Mouse (Mus musculus): Measurements from ENCODE around the gene Grm6.

The Grm6 gene

DNA sequence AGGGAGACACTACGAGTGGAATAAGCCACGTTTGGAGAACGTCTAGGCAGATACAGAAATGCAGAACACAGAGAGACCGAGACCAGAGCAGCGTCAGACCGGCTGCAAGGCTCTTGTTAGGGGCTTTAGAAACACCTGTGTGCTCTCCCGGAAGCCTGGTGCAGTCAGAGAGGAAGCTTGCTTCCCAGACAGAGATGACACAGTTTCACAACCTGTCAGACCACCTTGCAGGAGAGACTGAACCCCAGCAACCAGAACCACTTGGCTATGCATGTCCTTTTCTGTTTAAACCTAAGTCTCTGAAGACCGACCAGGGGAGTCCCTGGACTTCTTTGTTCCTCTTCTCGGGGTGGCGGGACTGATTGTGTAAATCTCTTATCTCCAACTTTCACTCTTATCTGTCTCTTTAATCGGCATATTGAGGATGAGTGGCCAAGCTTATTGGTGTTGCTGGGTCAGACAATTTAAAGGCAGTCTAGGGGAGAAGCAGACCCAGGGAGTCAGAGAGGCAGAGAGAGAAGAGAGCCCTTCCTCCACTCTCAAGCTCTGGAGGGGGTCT lies at the start of gene Grm6:
Grm6 (plus strand) TSS at position 509 of the 559 bp plus-strand sequence.
- DNase-seq, result no peak

DNA sequence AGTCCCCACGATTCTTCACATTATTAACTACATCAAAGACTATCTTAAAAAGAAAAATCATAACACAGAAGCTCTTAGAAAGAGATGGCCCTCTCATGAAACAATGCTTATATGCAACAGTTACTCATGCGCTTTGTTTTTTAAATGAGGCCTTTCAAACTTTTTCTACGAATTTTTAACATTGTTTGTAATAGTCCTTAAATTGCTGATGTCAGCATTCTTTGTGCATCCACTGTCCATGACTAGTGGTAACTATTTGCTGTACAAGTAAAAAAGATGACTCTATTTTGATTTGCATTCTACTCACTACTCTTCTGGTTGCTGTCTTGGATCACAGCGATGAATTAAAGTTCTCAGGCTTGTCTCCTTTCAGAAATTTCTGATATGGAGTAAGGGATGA lies 36.3 kb upstream of the Grm6 start:
- DNase-seq, result no peak

DNA sequence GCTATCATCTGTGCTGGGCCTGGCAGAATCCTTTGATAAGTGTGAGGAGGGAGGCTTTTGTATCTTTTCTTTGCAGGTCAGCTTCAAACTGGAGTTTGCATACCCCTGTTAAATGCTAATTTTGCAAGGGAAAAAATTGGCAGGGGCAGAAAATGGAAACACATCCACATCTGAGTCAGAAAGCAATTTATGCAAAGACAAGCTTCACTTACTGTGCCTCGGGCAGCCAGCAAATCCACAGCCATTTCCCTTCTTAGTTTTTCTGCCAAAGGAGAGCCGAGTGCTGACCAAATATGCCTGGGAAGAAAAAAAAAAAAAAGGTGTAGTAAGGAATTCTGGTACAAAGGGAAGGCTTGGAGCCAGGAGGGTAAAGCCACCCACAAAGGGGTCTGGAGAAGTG lies 24.3 kb upstream of the Grm6 start:
- no peak for DNase-seq

DNA sequence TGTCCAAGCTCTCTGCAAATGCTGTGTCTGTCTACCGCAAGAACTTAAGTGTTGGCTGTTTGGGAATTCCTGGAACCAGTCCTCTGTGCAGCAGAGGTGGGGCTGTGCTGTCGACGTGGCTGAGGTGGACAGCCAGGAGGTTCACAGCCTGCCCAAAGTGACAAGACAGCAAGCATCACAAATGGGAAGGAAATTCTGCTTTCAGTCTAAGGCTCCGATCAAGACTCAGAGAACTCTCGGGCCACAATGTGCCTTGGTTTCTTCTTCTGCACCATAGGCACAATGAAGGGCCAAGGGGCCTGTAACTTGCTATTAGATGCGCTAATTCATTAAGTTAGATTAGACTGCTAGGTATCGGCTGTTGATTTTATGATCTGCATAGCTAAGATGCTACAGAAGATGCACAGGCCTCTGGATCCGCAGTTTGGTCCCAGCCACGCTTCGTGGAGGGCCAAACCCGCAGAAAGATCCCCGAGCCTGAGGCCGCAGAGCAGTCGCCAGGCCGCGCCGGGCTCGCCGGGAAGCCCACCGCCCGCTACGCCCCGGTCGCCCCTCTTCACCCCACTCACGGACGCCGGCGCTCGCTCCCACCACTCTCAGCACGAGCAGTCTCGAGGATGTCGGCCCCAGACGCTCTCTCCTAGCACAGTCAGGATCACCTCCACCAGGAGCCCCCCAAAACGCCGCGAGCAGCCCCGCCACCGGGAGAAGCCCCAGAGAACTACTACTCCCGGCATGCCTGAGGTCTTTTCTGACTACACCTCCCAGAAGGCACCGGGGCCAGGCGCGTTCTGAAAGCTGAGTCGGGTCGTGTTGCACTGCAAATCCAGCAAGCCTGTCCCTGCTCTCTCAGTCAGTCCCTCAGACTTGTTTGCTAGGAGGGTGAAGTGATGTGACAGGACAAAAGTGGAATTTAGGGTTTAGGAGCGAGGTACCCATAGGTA lies 23.2 kb upstream of the Grm6 start, which contains the start of gene Zfp354c:
Zfp354c (minus strand) TSS at position 715 of the 944 bp plus-strand sequence.
- DNase-seq, result peak; percentile 88

DNA sequence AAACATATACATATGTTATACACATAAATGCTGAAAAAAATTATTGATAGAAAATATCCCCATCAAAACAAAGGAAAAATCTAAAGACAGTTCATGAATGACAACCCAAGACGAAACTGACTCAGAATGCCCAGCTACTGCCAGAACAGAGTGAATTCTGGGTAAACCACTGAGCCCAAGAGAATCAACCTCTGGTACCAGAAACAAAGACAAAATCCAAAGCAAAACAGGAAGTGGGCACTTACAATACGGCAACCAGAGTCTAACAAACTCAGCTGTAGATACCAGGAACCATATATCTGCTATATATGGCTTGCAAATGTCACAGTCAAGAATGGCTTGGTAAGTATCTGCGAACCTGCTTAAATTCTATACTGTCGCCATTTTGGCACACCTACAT lies 14.8 kb upstream of the Grm6 start:
- DNase-seq, result no peak

DNA sequence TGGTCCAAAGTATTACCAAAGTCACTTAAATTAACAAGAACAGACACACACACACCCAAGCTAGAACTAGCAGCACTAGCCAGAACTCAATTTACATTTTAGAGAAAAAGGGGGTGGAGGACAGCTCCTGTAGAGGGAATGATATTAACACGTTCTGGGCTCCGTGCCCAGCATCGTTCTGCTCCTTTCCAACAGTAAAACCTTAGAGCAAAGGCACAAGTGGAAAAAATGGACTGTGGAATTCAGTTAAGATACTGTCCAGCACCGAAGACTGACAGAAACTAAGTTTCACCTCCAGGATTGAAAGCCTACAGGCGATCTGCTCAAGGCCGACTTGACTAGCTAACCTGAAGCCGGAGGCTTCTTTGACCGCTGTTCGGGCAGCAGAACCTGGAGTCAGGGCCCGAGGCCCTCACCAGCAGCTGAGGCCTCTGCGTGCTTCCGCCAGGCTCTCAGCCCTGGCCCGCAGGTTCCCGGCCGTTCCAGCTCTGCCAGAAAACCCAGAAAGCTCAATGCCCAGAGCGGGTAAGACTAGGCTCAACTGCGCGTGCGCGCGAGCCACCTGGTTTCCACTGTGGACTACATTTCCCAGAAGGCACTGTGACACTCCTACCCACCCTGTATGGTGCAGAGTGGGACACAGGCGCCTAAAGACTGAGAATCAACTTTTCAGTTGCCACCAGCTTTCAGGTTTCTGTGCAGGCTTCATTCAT lies 9.3 kb upstream of the Grm6 start, which contains the start of gene Zfp879:
Zfp879 (minus strand) TSS at position 530 of the 713 bp plus-strand sequence.
- peak; percentile 92 for DNase-seq

DNA sequence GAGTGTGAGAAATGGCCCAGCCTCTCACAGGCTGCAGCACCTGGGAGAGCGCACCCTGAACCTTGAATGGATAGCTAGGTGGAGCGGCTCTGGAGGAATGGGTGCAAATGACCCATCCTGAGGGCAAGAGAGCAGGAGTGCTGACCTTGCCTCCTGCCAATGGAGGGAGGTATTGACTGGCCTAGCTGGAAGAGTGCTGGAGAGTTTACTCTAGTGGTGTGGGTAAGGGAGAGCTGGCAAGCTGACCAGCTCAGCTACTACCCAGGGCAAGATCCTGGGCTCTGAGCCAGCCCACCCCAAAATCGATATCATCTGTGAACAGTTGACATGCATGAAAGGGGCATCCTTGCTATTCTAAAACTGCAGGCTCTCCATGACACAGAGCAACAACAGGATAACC lies 4.5 kb upstream of the Grm6 start:
- no peak for DNase-seq

DNA sequence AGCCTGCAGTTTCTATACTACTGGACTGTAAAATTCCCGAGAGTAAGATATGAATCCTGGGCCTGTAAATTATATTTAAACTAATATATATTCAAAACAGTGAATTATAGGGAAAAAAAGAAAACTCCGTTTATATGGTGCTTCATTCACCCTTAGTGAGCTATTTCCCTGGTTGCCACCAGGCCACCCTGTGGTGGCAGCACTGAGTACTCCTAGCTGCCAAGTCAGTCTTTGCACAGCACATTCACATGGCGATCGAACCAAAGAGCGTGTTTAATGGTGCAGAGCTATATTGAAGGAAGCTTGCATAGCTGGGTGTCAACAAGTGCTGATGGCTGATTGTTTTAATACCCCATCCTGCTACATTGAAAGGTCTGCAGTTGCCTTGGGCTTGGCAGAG lies 3.4 kb upstream of the Grm6 start:
- DNase-seq, result no peak

DNA sequence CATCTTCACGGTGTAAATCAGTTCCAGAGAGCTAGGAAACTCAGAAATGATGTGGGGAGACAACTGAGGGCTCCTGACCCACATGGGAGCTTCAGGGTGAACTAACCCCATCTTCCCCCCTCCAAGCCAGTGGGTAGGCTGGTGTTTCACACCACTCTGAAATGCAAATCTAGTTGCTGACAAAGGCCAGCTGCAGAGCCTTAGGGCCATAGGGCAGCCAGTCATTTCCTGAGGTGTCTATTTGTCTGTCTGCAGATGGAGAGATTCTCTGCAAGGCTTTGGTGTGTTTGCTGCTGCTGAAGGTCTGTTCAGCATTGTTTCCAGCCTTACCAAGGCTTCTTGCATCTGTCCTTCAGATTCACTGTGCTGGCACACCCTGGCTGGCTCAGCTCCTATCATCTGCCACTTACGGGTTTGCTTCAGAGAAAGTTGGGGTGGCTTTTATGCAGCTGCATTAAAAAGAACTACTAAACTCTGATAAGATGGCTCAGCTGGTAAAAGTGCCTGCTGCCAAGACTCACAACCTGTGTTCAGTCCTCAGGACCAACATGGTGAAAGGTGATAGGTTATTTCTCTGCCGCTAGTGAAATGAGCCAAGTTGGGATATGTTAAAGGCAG lies 1.9 kb upstream of the Grm6 start:
- DNase-seq, result no peak

DNA sequence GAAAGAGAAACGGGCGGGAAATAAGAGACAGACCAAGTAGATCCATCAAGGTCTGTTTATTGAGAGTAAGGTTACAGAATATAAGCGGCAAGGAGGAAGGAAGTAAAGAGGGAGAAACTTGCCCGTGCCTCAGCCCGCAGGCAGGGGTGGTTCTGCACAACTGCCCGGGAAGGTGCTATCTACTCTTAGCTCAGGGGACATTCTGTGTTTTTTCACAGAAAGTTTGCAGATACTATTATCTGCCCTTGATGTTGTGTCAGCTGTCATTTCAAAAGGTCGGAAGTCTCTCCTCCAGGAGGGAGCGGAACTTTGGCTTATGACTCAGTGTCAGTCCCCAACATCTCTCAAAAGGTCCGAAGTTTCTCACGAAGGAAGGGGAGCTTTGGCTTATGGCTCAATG lies 1.2 kb upstream of the Grm6 start:
- DNase-seq, result no peak

DNA sequence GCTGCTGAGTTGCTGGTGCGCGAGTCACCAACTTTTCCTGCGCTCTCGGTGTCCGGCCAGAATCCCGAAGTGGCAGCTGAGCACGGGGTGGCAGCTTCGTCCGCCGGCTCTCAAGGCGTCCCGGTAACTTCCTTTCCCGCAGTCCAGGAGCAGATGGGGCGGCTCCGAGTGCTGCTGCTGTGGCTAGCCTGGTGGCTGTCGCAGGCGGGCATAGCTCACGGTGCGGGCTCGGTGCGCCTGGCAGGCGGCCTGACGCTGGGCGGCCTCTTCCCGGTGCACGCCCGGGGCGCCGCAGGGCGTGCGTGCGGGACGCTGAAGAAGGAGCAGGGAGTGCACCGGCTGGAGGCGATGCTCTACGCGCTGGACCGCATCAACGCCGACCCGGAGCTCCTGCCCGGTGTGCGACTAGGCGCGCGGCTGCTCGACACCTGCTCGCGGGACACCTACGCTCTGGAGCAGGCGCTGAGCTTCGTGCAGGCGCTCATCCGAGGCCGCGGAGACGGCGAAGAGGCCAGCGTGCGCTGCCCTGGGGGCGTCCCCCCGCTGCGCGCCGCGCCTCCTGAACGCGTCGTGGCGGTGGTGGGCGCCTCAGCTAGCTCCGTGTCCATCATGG lies 610 bp downstream of the Grm6 start:
- DNase-seq, result peak; percentile 16

DNA sequence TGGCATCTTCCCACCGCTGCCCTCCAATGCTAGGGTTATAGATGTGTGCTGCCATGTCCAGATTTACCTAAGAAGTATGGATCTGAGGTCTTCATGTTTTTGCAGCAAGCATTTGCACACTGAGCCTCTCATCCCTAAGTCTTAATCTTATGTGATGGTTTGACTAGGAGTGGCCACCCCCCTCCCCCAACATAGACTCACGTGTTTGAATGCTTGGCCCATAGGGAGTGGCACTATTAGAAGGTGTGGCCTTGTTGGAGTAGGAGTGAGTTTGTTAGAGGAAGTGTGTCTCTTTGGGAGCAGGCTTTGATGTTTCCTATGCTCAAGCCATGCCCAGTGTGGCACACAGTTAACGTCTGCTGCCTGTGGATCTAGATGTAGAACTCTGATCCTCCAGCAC lies 28.2 kb downstream of the Grm6 start:
- DNase-seq, result no peak

DNA sequence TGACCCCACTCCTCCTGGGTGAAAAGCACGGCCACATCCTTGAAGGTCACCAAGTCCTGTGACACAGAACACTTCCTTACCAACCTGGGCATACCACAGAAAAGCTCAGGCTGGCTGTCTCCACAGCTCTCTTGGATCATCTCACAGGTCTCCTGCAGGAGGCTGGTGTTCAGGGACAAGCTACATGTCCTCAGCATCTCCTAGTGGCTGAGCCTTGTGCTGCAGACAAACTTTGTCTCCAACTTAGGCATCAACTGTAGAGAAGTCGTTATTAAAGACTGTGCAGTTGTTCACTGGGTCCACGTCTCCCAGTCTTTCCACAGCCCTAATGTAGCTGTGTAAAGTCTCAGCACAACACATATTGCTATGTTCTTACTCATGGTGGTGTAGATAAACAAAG lies 33.3 kb downstream of the Grm6 start:
- no peak for DNase-seq

DNA sequence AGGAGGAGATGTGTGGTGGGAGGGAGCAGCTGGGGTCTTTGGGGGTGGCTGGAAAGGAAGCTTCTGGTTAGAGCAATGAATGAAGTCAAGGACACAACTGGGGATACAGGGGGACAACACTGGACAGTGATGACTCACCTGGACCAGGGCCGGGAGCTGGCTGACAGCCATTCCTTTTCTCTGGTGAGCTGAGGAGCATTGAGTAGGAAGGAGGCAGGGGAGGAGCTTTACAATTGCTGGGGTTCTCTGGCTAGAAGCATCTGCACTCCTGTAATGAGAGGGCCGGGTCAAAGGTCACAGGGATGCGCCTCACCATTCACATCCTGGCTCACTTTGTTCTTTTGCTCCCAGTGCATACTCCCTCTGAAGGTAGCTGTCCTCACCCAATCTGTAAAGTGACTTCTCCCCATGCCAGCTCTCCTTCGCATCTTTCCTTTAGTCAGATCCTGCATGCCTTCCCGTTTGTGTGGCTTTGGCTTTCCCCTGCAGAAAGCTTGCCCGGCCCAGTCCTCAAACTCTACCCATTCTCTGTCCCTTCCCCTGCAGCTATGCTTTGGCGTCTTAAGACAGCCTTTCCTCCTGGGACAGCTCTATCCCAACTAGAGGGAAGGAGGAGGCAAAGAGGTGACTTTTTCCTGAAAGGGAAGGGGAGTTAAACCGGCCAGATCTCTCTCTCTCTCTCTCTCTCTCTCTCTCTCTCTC lies 35.9 kb downstream of the Grm6 start:
- DNase-seq, result no peak

DNA sequence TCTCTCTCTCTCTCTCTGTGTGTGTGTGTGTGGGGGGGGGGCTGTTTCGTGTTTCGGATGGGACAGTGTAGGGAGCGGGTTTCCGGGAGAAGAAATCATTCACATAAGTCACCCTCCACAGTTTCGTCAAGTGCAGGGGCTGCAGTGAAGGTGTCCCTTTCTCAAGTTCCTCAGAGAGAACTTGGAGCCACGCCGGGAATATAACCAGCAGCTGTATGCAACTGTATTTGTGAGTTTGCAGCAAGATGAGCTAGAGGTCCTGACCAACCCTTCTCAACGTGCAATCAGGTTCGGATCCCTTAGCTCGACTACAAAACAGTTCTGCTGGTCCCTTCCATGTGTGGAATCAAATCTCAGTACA lies 36.4 kb downstream of the Grm6 start:
- DNase-seq, result no peak

DNA sequence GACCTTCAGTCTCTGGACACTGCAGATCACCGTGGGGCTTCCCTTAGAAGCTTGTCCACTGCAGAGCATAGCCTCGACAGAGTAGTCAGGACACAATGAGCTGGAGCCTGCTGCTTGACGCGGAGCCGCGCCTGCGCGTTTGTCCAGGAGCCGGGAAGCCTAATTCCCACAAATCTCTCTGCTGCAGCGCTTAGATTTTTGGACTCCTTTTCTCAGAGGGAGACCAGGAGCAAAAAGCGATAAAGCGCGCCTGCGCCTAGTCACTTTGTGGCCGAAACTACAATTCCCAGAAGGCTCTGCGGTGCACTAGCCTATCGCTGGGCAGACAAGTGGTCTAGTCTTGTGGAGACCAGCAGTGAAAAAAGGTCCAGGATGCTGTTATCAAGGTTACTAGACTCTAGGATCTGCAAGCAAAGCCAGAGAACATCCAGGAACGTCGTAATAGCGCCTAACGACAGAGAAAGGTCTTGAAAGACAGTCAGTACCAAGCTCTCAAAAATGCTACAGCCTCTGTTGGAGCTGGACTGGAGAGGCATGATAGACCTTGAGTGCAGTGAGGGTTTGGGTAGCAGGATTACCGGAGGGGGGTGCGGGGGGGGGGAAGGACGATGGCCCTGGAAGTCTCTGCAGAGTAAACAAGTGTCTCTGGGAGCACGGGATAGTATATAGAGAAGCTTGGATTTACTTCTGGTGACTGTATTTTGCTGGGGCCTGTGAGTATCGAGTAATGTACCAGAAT lies 37.1 kb downstream of the Grm6 start, which contains the start of gene Zfp454:
Zfp454 (minus strand) TSS at position 262 of the 739 bp plus-strand sequence.
- peak; percentile 94 for DNase-seq

DNA sequence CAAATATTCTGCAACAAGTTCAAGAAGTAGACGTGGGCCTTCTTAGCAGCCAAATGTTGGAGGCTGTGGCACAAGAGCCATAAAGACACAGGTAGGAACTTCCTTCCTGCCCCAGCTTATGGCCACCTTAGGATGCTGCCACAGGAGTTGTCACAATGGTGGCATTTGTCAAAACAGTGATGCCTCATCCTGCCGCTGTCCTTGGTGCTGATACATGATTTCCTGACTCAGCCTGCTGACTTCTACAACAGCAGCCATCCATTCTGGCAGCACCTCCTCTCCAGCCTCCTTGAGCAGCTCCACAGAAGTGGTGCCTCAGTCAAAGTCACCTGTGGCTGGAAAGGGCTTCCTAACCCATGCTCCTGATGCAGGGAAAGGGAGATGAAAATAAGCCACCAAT lies 42.0 kb downstream of the Grm6 start:
- no peak for DNase-seq

DNA sequence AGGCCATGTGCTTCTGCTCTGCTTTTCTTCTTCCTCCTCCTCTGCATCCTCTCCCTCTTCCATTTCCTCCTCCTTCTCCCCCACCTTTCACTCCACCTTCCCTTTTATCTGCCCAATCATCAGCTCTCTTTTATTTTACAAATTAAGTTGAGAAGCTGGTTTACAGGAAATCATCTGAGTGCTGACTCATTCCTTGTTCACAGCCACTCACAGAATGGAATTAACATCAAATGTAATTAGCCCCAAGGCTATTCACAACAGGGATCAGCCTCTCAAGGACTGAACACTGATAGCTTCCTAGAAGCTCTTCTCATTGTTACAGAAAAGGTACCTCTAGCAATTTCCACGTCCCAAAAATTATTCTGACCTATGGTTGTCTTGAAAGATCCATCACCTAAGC lies 46.9 kb downstream of the Grm6 start:
- DNase-seq, result no peak

DNA sequence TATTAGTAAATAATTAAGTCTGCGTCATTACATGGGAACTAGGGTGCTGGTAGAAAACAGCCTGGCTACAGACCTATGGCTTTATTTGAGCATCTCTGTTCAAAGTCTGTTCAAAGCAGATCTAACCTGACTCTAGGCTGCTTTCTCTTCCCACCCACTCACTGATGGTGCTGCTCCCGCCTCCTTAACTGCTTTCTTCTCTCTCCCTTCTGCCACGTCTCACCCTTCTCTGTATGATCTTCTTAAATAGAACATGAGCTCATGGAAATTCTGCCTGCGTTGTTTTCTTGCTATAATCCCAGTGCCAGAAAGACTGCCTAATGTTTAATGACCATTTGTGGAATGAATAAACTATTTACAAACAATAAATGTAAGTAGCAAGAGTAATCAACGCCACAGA lies 57.7 kb downstream of the Grm6 start:
- DNase-seq, result no peak

DNA sequence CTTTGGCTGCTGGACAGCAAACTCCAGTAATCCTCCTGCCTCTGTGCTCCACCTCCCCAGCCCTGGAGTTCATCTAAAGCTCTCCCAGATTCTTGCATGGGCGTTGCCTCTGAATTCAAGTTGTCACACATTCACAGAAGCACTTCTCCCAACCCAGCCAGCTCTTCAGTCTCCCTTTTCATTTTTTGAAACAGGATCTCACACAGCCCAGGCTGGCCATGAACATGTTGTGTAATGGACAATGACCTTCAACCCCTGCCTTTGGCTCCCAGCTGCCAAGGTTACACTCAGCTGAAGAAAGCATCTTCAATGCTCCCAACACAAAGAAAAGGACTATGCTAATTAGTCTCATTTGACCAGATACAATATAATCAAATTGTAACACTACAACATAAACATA lies 62.8 kb downstream of the Grm6 start:
- DNase-seq, result no peak

DNA sequence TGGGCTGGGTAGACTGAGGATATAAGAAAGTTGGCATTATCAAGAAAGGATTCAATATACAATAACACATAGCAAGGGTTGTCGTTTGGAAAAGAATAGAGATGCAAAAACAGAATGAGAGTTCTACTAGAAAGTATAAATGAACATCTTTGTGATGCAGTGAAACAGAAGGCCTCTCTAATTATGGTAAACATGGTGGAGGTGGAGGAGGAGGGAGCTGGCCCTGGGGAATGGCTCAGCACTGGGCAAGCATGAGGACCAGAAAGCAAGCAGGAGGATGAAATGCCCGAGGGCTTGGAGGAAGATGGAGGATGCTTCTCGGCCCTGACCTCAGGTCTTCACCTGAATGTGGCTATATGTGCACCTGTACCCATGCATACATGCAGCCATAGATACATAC lies 64.0 kb downstream of the Grm6 start:
- DNase-seq, result no peak
